ENCODE assay signal across 16 mouse cellular contexts in the genomic region with DNA sequence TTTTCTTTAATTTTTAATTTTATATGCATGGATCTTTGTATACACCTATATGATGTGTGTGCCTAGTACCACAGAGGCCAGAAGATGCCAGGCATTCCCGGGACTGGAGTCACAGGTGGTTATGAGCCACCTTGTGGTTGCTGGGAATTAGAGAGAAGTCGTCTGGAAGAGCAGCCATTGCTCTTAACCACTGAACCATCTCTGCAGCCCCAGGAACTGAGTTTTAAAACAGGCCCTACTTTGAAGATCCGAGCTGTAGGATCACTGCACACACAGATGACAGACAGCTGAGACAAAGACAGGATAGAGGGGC. TPM values are rescaled to one million over a fixed set of nuclear protein-coding genes. Genes with fewer than 3 reads are reported as not detected.
A peak's percentile ranks its signal among the peaks of the same experiment; 100 is the strongest.
DNase-seq lines count a peak whose midpoint lies in the region; ATAC-seq and TF ChIP-seq lines count a peak whose summit lies in the region.
"Had no signal": no experiment of that assay in that cellular context is flagged by ENCODE, and none has a peak within 500 bp of the region (broad histone marks: within the 10 kb centered on the region; RNA-seq: fewer than 3 reads in every experiment).

No protein-coding gene starts in this region.

- TF ChIP-seq CTCF in kidney, postnatal 0 days (IDR thresholded peaks at IDR 0.05; ENCODE audit: low read depth): peak; percentile 44
- TF ChIP-seq CTCF in midbrain, postnatal 0 days (IDR thresholded peaks at IDR 0.05): peak; percentile 13
- no peak for TF ChIP-seq CTCF in forebrain, postnatal 0 days (IDR thresholded peaks at IDR 0.05; ENCODE audit: low read depth)

- WGBS in kidney, postnatal 0 days: 25% methylated on average over 3 of the region's 3 CpGs
- WGBS in kidney, embryonic 16.5 days: 28% methylated on average over 3 of the region's 3 CpGs
- 24% methylated on average over 3 of the region's 3 CpGs for WGBS in midbrain, postnatal 0 days
- 24% methylated on average over 3 of the region's 3 CpGs for WGBS in midbrain, embryonic 15.5 days
- WGBS in intestine, embryonic 15.5 days: 41% methylated on average over 3 of the region's 3 CpGs
- 31% methylated on average over 3 of the region's 3 CpGs for WGBS in forebrain, postnatal 0 days

- H3K27me3 ChIP-seq in kidney, postnatal 0 days (ENCODE audit: insufficient read depth, low read length): no peaks in the 10 kb centered on the region
- no peaks in the 10 kb centered on the region for H3K27me3 ChIP-seq in kidney, embryonic 16.5 days (ENCODE audit: insufficient read depth, low read length)
- no peaks in the 10 kb centered on the region for H3K27me3 ChIP-seq in midbrain, postnatal 0 days (ENCODE audit: insufficient read depth, low read length)
- no peaks in the 10 kb centered on the region for H3K27me3 ChIP-seq in midbrain, embryonic 15.5 days (replicated peaks)
- no peaks in the 10 kb centered on the region for H3K27me3 ChIP-seq in intestine, embryonic 15.5 days (replicated peaks)
- H3K27me3 ChIP-seq in forebrain, postnatal 0 days (ENCODE audit: insufficient read depth, low read length): no peaks in the 10 kb centered on the region
- H3K27me3 ChIP-seq: limb, embryonic 15.5 days; neural tube, embryonic 12.5 days had no signal

- no peaks in the 10 kb centered on the region for H3K4me1 ChIP-seq in kidney, postnatal 0 days (replicated peaks; ENCODE audit: insufficient read depth, low read length)
- H3K4me1 ChIP-seq in kidney, embryonic 16.5 days (ENCODE audit: insufficient read depth, low read length): no peaks in the 10 kb centered on the region
- no peaks in the 10 kb centered on the region for H3K4me1 ChIP-seq in midbrain, postnatal 0 days (ENCODE audit: insufficient read depth, low read length)
- H3K4me1 ChIP-seq in midbrain, embryonic 15.5 days: no peaks in the 10 kb centered on the region
- H3K4me1 ChIP-seq in intestine, embryonic 15.5 days (replicated peaks): 0 out of 2 replicates have a peak, but pooled peaks cover 2% of the 10 kb centered on the region
- no peaks in the 10 kb centered on the region for H3K4me1 ChIP-seq in forebrain, postnatal 0 days (ENCODE audit: insufficient read depth)
- H3K4me1 ChIP-seq: limb, embryonic 15.5 days; neural tube, embryonic 12.5 days had no signal

- H3K9ac ChIP-seq in kidney, postnatal 0 days (ENCODE audit: low read depth, low read length): no peak overlapping the region
- H3K9ac ChIP-seq in kidney, embryonic 16.5 days (replicated peaks; ENCODE audit: low read length): no peak overlapping the region
- H3K9ac ChIP-seq in midbrain, postnatal 0 days (replicated peaks; ENCODE audit: low read length, poor library complexity, severe bottlenecking): no peak overlapping the region
- H3K9ac ChIP-seq in midbrain, embryonic 15.5 days: no peak overlapping the region
- H3K9ac ChIP-seq in intestine, embryonic 15.5 days: no peak overlapping the region
- no peak overlapping the region for H3K9ac ChIP-seq in forebrain, postnatal 0 days
- H3K9ac ChIP-seq: limb, embryonic 15.5 days; neural tube, embryonic 12.5 days had no signal

- no peak for DNase-seq in kidney, postnatal 0 days (ENCODE audit: low spot score)
- DNase-seq in midbrain, postnatal 0 days (ENCODE audit: low spot score): no peak
- no peak for DNase-seq in cerebellum, postnatal 10 days
- DNase-seq in forebrain, postnatal 0 days: no peak
- DNase-seq: cerebellum, adult 18-20 months; cerebellum, postnatal 36 days; lung, adult 2 months; right cerebral cortex, adult 18-20 months; thymus, postnatal 14 days had no signal

- no peaks in the 10 kb centered on the region for H3K9me3 ChIP-seq in kidney, postnatal 0 days (replicated peaks; ENCODE audit: low read length)
- no peaks in the 10 kb centered on the region for H3K9me3 ChIP-seq in kidney, embryonic 16.5 days (ENCODE audit: low read length)
- H3K9me3 ChIP-seq in midbrain, postnatal 0 days (ENCODE audit: low read length): no peaks in the 10 kb centered on the region
- no peaks in the 10 kb centered on the region for H3K9me3 ChIP-seq in midbrain, embryonic 15.5 days
- H3K9me3 ChIP-seq in intestine, embryonic 15.5 days: no peaks in the 10 kb centered on the region
- H3K9me3 ChIP-seq in forebrain, postnatal 0 days (ENCODE audit: low read length): no peaks in the 10 kb centered on the region
- H3K9me3 ChIP-seq: forebrain, embryonic 10.5 days; limb, embryonic 15.5 days; neural tube, embryonic 12.5 days had no signal

- H3K36me3 ChIP-seq in kidney, postnatal 0 days (ENCODE audit: insufficient read depth, low read length): no peaks in the 10 kb centered on the region
- H3K36me3 ChIP-seq in kidney, embryonic 16.5 days (ENCODE audit: insufficient read depth, low read length): no peaks in the 10 kb centered on the region
- H3K36me3 ChIP-seq in midbrain, postnatal 0 days (ENCODE audit: insufficient read depth, low read length): no peaks in the 10 kb centered on the region
- no peaks in the 10 kb centered on the region for H3K36me3 ChIP-seq in midbrain, embryonic 15.5 days (replicated peaks)
- H3K36me3 ChIP-seq in intestine, embryonic 15.5 days: no peaks in the 10 kb centered on the region
- no peaks in the 10 kb centered on the region for H3K36me3 ChIP-seq in forebrain, postnatal 0 days (ENCODE audit: insufficient read depth)
- H3K36me3 ChIP-seq: forebrain, embryonic 10.5 days; limb, embryonic 15.5 days; neural tube, embryonic 12.5 days had no signal

- H3K4me2 ChIP-seq in kidney, postnatal 0 days (ENCODE audit: low read length): no peak overlapping the region
- no peak overlapping the region for H3K4me2 ChIP-seq in kidney, embryonic 16.5 days (replicated peaks; ENCODE audit: low read depth, low read length)
- H3K4me2 ChIP-seq in midbrain, postnatal 0 days (ENCODE audit: low read depth, low read length, poor library complexity, severe bottlenecking): no peak overlapping the region
- H3K4me2 ChIP-seq in midbrain, embryonic 15.5 days: no peak overlapping the region
- no peak overlapping the region for H3K4me2 ChIP-seq in intestine, embryonic 15.5 days (replicated peaks)
- no peak overlapping the region for H3K4me2 ChIP-seq in forebrain, postnatal 0 days (ENCODE audit: low read depth)
- H3K4me2 ChIP-seq: limb, embryonic 15.5 days; neural tube, embryonic 12.5 days had no signal

- ATAC-seq in kidney, postnatal 0 days (replicated peaks; ENCODE audit: low FRiP score, low read depth): no peak
- no peak for ATAC-seq in kidney, embryonic 16.5 days (ENCODE audit: low FRiP score, low TSS enrichment)
- ATAC-seq in midbrain, postnatal 0 days (ENCODE audit: low FRiP score): no peak
- ATAC-seq in midbrain, embryonic 15.5 days (replicated peaks): no peak
- peak; percentile 35 for ATAC-seq in intestine, embryonic 15.5 days
- no peak for ATAC-seq in forebrain, postnatal 0 days

- H3K27ac ChIP-seq in kidney, postnatal 0 days: no peak overlapping the region
- no peak overlapping the region for H3K27ac ChIP-seq in kidney, embryonic 16.5 days (ENCODE audit: low read length)
- H3K27ac ChIP-seq in midbrain, postnatal 0 days (ENCODE audit: low read depth, low read length): no peak overlapping the region
- no peak overlapping the region for H3K27ac ChIP-seq in midbrain, embryonic 15.5 days
- peak overlapping the region; percentile 40; the same call in 1 of the 2 replicates for H3K27ac ChIP-seq in intestine, embryonic 15.5 days
- H3K27ac ChIP-seq in forebrain, postnatal 0 days (ENCODE audit: low read depth, low read length): no peak overlapping the region
- H3K27ac ChIP-seq: forebrain, embryonic 10.5 days; limb, embryonic 15.5 days; neural tube, embryonic 12.5 days had no signal

- H3K4me3 ChIP-seq in kidney, postnatal 0 days (replicated peaks; ENCODE audit: low read depth, low read length): no peak overlapping the region
- H3K4me3 ChIP-seq in kidney, embryonic 16.5 days (ENCODE audit: low read length): no peak overlapping the region
- H3K4me3 ChIP-seq in midbrain, postnatal 0 days (ENCODE audit: low read depth, low read length): no peak overlapping the region
- no peak overlapping the region for H3K4me3 ChIP-seq in midbrain, embryonic 15.5 days
- no peak overlapping the region for H3K4me3 ChIP-seq in intestine, embryonic 15.5 days (replicated peaks)
- no peak overlapping the region for H3K4me3 ChIP-seq in forebrain, postnatal 0 days (ENCODE audit: low read depth, low read length)
- H3K4me3 ChIP-seq: forebrain, embryonic 10.5 days; limb, embryonic 15.5 days; neural tube, embryonic 12.5 days had no signal

RNA-seq across cellular contexts. Expression of a gene that starts 13.3 kb away (rescaled TPM):
- 0.20 TPM in 2 replicates for polyA plus RNA-seq in kidney, postnatal 0 days (2015; fragmentation: Nextera tagmentation; extraction: Ambion mirVana)
- polyA plus RNA-seq in kidney, embryonic 16.5 days (2015; fragmentation: Nextera tagmentation; extraction: Ambion mirVana): 0.32 and 0.41 TPM in 2 replicates
- 0.33 TPM in 1 of 2 replicates, not detected in the other for total RNA-seq in midbrain, postnatal 0 days (2014; rRNA removed)
- polyA plus RNA-seq in midbrain, postnatal 0 days (2015; fragmentation: Nextera tagmentation; extraction: Ambion mirVana): 0.33 and 0.39 TPM in 2 replicates
- 0.54 and 0.75 TPM in 2 replicates for polyA plus RNA-seq in midbrain, embryonic 15.5 days (2015; fragmentation: Nextera tagmentation; extraction: Ambion mirVana)
- 0.18 and 0.21 TPM in 2 replicates for polyA plus RNA-seq in intestine, embryonic 15.5 days (2015; fragmentation: Nextera tagmentation; extraction: Ambion mirVana)
- total RNA-seq in forebrain, postnatal 0 days (2014; rRNA removed): 0.31 and 0.86 TPM in 2 replicates
- 0.25 and 0.30 TPM in 2 replicates for polyA plus RNA-seq in forebrain, postnatal 0 days (2015; fragmentation: Nextera tagmentation; extraction: Ambion mirVana)
- total RNA-seq: megakaryocyte-erythroid progenitor cell, adult 5-6 weeks had no signal

RNA-seq across cellular contexts. Expression of a gene that starts 16.2 kb away (rescaled TPM):
- polyA plus RNA-seq in kidney, postnatal 0 days (2015; fragmentation: Nextera tagmentation; extraction: Ambion mirVana): 74.6 and 77.5 TPM in 2 replicates
- 94.3 and 102 TPM in 2 replicates for polyA plus RNA-seq in kidney, embryonic 16.5 days (2015; fragmentation: Nextera tagmentation; extraction: Ambion mirVana)
- total RNA-seq in midbrain, postnatal 0 days (2014; rRNA removed): 50.4 and 54.8 TPM in 2 replicates
- polyA plus RNA-seq in midbrain, postnatal 0 days (2015; fragmentation: Nextera tagmentation; extraction: Ambion mirVana): 147 and 148 TPM in 2 replicates
- polyA plus RNA-seq in midbrain, embryonic 15.5 days (2015; fragmentation: Nextera tagmentation; extraction: Ambion mirVana): 152 and 161 TPM in 2 replicates
- 83.4 and 84.7 TPM in 2 replicates for polyA plus RNA-seq in intestine, embryonic 15.5 days (2015; fragmentation: Nextera tagmentation; extraction: Ambion mirVana)
- total RNA-seq in forebrain, postnatal 0 days (2014; rRNA removed): 40.8 and 42.9 TPM in 2 replicates
- polyA plus RNA-seq in forebrain, postnatal 0 days (2015; fragmentation: Nextera tagmentation; extraction: Ambion mirVana): 130 and 134 TPM in 2 replicates

RNA-seq across cellular contexts. Expression of a gene that starts 35.7 kb away (rescaled TPM):
- polyA plus RNA-seq in kidney, postnatal 0 days (2015; fragmentation: Nextera tagmentation; extraction: Ambion mirVana): 36.5 and 36.8 TPM in 2 replicates
- 9.4 and 10.0 TPM in 2 replicates for polyA plus RNA-seq in kidney, embryonic 16.5 days (2015; fragmentation: Nextera tagmentation; extraction: Ambion mirVana)
- 1.4 and 1.5 TPM in 2 replicates for total RNA-seq in midbrain, postnatal 0 days (2014; rRNA removed)
- polyA plus RNA-seq in midbrain, postnatal 0 days (2015; fragmentation: Nextera tagmentation; extraction: Ambion mirVana): 0.97 and 1.6 TPM in 2 replicates
- 0.42 and 0.61 TPM in 2 replicates for polyA plus RNA-seq in midbrain, embryonic 15.5 days (2015; fragmentation: Nextera tagmentation; extraction: Ambion mirVana)
- polyA plus RNA-seq in intestine, embryonic 15.5 days (2015; fragmentation: Nextera tagmentation; extraction: Ambion mirVana): 1.3 and 1.7 TPM in 2 replicates
- total RNA-seq in forebrain, postnatal 0 days (2014; rRNA removed): 1.2 and 2.5 TPM in 2 replicates
- polyA plus RNA-seq in forebrain, postnatal 0 days (2015; fragmentation: Nextera tagmentation; extraction: Ambion mirVana): 0.74 and 1.0 TPM in 2 replicates
- total RNA-seq: megakaryocyte-erythroid progenitor cell, adult 5-6 weeks had no signal
- polyA plus RNA-seq: forebrain, embryonic 10.5 days had no signal

RNA-seq across cellular contexts. Expression of a gene that starts 53.8 kb away (rescaled TPM):
- polyA plus RNA-seq in kidney, postnatal 0 days (2015; fragmentation: Nextera tagmentation; extraction: Ambion mirVana): 27.9 and 28.7 TPM in 2 replicates
- polyA plus RNA-seq in kidney, embryonic 16.5 days (2015; fragmentation: Nextera tagmentation; extraction: Ambion mirVana): 29.7 and 34.4 TPM in 2 replicates
- 29.4 and 33.1 TPM in 2 replicates for total RNA-seq in midbrain, postnatal 0 days (2014; rRNA removed)
- 25.8 and 26.3 TPM in 2 replicates for polyA plus RNA-seq in midbrain, postnatal 0 days (2015; fragmentation: Nextera tagmentation; extraction: Ambion mirVana)
- polyA plus RNA-seq in midbrain, embryonic 15.5 days (2015; fragmentation: Nextera tagmentation; extraction: Ambion mirVana): 32.0 and 33.0 TPM in 2 replicates
- 25.6 and 26.6 TPM in 2 replicates for polyA plus RNA-seq in intestine, embryonic 15.5 days (2015; fragmentation: Nextera tagmentation; extraction: Ambion mirVana)
- total RNA-seq in forebrain, postnatal 0 days (2014; rRNA removed): 30.3 and 34.3 TPM in 2 replicates
- polyA plus RNA-seq in forebrain, postnatal 0 days (2015; fragmentation: Nextera tagmentation; extraction: Ambion mirVana): 22.2 and 27.2 TPM in 2 replicates
